ENCODE assay signal across 20 mouse cellular contexts in genomic region chr12:30434892-30435291, GRCm38 (mm10).
DNase-seq lines count a peak whose midpoint lies in the region; ATAC-seq lines count a peak whose summit lies in the region.
"Had no signal": no experiment of that assay in that cellular context is flagged by ENCODE, and none has a peak within 500 bp of the region (broad histone marks: within the 10 kb centered on the region; RNA-seq: fewer than 3 reads in every experiment).

No protein-coding gene starts in this region.

- ATAC-seq in midbrain, embryonic 15.5 days (replicated peaks), result no peak
- ATAC-seq: inflammation-experienced regulatory T-cells, adult 6 months had no signal

- no peak overlapping the region for H3K9ac ChIP-seq in midbrain, embryonic 15.5 days
- H3K9ac ChIP-seq: limb, embryonic 13.5 days; liver, embryonic 13.5 days; lung, embryonic 15.5 days had no signal

- intact Hi-C loops in gastrocnemius, postnatal 36 days (cut with DNase I), result no loop called here

- H3K36me3 ChIP-seq in midbrain, embryonic 15.5 days (replicated peaks), result no peaks in the 10 kb centered on the region
- H3K36me3 ChIP-seq: limb, embryonic 13.5 days; liver, embryonic 13.5 days; lung, embryonic 15.5 days had no signal

- peak; percentile 2 to 36 for DNase-seq in layer of hippocampus, adult 18-20 months (ENCODE audit: low spot score in 2 of 2)
- no peak for DNase-seq in layer of hippocampus, postnatal 25 days (ENCODE audit: extremely low spot score in 1 of 2, low spot score in 1 of 2)
- peak; percentile 41 for DNase-seq in right cerebral cortex, postnatal 25 days
- no peak for DNase-seq in right cerebral cortex, postnatal 4 days
- peak; percentile 38 to 66 for DNase-seq in left cerebral cortex, adult 9 months (ENCODE audit: low spot score in 2 of 2)
- no peak for DNase-seq in lung, adult 18-20 months
- DNase-seq in gastrocnemius, postnatal 36 days, result no peak
- DNase-seq: adrenal gland, postnatal 36 days; cerebellum, adult 18-20 months; cerebellum, postnatal 36 days; gastrocnemius, postnatal 25 days; kidney, adult 8-10 months; kidney, postnatal 36 days; liver, embryonic 13.5 days; lung, postnatal 4 days had no signal

- H3K27ac ChIP-seq in midbrain, embryonic 15.5 days, result no peak overlapping the region
- H3K27ac ChIP-seq: limb, embryonic 13.5 days; liver, embryonic 13.5 days; lung, embryonic 15.5 days; stomach, postnatal 0 days had no signal

- no peaks in the 10 kb centered on the region for H3K9me3 ChIP-seq in midbrain, embryonic 15.5 days
- H3K9me3 ChIP-seq: limb, embryonic 13.5 days; liver, embryonic 13.5 days; lung, embryonic 15.5 days had no signal

- no peak overlapping the region for H3K4me3 ChIP-seq in midbrain, embryonic 15.5 days
- H3K4me3 ChIP-seq: limb, embryonic 13.5 days; liver, embryonic 13.5 days; lung, embryonic 15.5 days had no signal

- WGBS in midbrain, embryonic 15.5 days, result 66% methylated on average over 8 of the region's 8 CpGs

- H3K4me1 ChIP-seq in midbrain, embryonic 15.5 days, result no peaks in the 10 kb centered on the region
- H3K4me1 ChIP-seq: limb, embryonic 13.5 days; liver, embryonic 13.5 days; lung, embryonic 15.5 days had no signal

- no peaks in the 10 kb centered on the region for H3K27me3 ChIP-seq in midbrain, embryonic 15.5 days (replicated peaks)
- H3K27me3 ChIP-seq: limb, embryonic 13.5 days; liver, embryonic 13.5 days; lung, embryonic 15.5 days had no signal

- no peak overlapping the region for H3K4me2 ChIP-seq in midbrain, embryonic 15.5 days
- H3K4me2 ChIP-seq: limb, embryonic 13.5 days; liver, embryonic 13.5 days; lung, embryonic 15.5 days had no signal

Comparison
In these comparisons a context has a peak if more than half of its experiments do, and no peak if none do; other contexts are left out.
1. DNase-seq: peak in layer of hippocampus, adult 18-20 months (2 of 2), right cerebral cortex, postnatal 25 days (single experiment) and left cerebral cortex, adult 9 months (2 of 2); none in layer of hippocampus, postnatal 25 days (0 of 2), right cerebral cortex, postnatal 4 days (single experiment), lung, adult 18-20 months (0 of 2) and gastrocnemius, postnatal 36 days (0 of 2).